Mouse (Mus musculus) cerebellum, adult 2 months (tissue): Measurements from ENCODE around the gene Clic1. TPM values are rescaled to one million over a fixed set of nuclear protein-coding genes. Genes with fewer than 3 reads are reported as not detected.

Source experiments
- DNase-seq, 2 experiments: peaks; one replicate each; pipeline ENCODE4 v3.0.0; 2021
- H3K27ac ChIP-seq: fragments of 200-500 bp; 2 replicates; pipeline ENCODE4 v1.5.1; 2012; ENCODE audit warnings: low read length, control low read depth, inconsistent platforms; ENCODE audit not compliant: insufficient read depth
- H3K27me3 ChIP-seq: fragments of 200-500 bp; 2 replicates; pipeline ENCODE4 v1.6.1; 2012; ENCODE audit warnings: inconsistent platforms, mild to moderate bottlenecking, low read length, moderate library complexity; ENCODE audit not compliant: control insufficient read depth, insufficient read depth
- H3K4me1 ChIP-seq: fragments of 200-500 bp; 2 replicates; pipeline ENCODE4 v1.6.1; 2011; ENCODE audit warnings: low read length; ENCODE audit not compliant: control insufficient read depth, insufficient read depth
- H3K4me3 ChIP-seq: fragments of 200-500 bp; replicated peaks from 2 replicates; pipeline ENCODE3; 2011; ENCODE audit warnings: mild to moderate bottlenecking, low read depth, low read length, control low read depth; ENCODE audit not compliant: insufficient read depth
- CTCF ChIP-seq: fragments of 200-500 bp; IDR thresholded peaks from 2 replicates; pipeline ENCODE4 v1.5.1; 2011; ENCODE audit warnings: low read depth, mild to moderate bottlenecking, control low read depth, low read length, moderate library complexity, borderline replicate concordance; ENCODE audit not compliant: insufficient read depth
- POLR2A ChIP-seq: fragments of 200-500 bp; IDR thresholded peaks from 2 replicates; pipeline ENCODE4 v1.6.1; 2011; ENCODE audit warnings: low read length, control low read depth, borderline replicate concordance; ENCODE audit not compliant: insufficient read depth
- WGBS: fragments of 180-500 bp; shearing (Covaris S2); methylation state at CpG from one replicate; pipeline ENCODE4 v1.1.7; 2018; 5-methylcytosine and 5-hydroxymethylcytosine counted together
- polyA plus RNA-seq: library from polyadenylated mRNA; depleted of rRNA; stranded (reverse); fragments of >200 nt; gene quantifications from 2 replicates; pipeline ENCODE4 v1.2.3, GENCODE M21; 2012

The Clic1 gene
- polyA plus RNA-seq, 1 experiment, result 41.2 TPM

DNA sequence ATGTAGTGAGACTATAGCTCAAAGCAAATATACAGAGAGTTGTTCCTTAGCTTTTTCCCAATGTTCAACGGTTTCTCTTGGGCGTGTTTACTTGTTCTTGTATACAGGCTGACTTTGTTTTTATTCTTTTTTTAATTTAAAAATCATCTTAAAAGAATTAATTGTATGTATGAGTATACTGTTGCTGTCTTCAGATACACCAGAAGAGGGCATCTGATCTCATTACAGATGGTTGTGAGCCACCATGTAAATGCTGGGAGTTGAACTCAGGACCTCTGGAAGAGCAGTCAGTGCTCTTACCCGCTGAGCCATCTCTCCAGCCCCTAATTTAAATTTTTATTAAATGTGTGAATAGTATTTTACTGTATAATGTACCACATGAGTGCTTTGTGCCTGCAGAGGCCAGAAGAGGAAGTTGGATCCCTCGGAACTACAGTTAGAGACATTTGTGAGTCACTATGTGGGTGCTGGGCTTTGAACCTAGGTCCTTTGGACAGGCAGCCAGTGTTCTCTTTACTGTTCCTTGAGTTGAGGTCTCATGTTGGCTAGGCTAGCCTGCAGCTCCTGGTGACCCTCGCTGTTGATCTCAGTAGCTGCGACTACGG is 42.3 kb upstream of the Clic1 start:
- WGBS, result 95% methylated on average over 7 of the region's 7 CpGs
- no peak for TF ChIP-seq POLR2A
- TF ChIP-seq CTCF, result no peak
- Histone ChIP-seq H3K27me3 (no peaks in the 10 kb centered on the region), H3K4me1 (peaks cover 25% of the 10 kb centered on the region), H3K4me3 (no peak overlapping the region), H3K27ac (no peak overlapping the region)
- DNase-seq, result no peak

DNA sequence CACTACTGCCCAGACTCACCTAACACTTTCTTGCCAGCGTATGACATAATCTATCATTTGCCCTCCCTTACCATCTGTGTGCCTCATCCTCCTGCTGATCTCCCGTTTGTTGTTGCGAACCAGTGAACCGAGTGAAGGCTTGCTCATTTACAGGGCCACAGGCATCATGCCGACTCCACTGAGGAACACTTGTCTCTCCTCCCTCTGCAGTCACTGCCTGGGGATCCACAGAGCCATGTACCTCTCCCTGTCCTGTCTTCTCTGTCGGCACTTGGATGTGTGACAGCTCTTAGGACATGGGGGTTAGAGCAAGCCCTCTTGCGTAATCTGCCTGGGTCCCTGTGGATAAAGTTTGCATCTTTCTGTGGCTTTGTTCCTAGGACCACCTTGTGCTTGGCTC is 40.2 kb upstream of the Clic1 start:
- peaks cover 20% of the 10 kb centered on the region for H3K4me1 ChIP-seq
- peak; percentile 46; the same call in 1 of the 2 replicates for TF ChIP-seq POLR2A
- TF ChIP-seq CTCF, result no peak
- WGBS, result 11% methylated on average over 7 of the region's 7 CpGs
- H3K4me3 ChIP-seq, result no peak overlapping the region
- no peaks in the 10 kb centered on the region for H3K27me3 ChIP-seq
- H3K27ac ChIP-seq, result peak overlapping the region; percentile 81
- peak; percentile 82 to 92 for DNase-seq

DNA sequence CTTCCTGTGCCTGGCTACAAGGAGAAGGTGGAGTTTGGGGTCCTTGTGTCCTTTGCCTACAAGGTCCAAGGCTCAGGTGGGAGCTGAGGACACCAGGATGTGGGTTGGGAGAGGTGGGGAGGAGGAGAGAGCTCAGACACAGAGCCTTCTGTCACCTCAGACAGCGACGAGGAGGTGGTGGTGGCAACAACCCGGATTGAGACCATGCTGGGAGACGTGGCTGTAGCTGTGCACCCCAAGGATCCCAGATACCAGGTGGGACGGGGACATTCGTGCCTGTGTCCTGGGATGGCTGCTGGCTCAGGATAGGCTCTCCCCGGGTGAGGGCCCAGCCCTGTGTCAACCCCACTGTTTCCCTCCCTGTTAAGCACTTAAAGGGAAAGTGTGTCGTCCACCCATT is 38.3 kb upstream of the Clic1 start:
- peak overlapping the region; percentile 54; the same call in 1 of the 2 replicates for H3K27ac ChIP-seq
- TF ChIP-seq CTCF (no peak), POLR2A (no peak)
- no peak overlapping the region for H3K4me3 ChIP-seq
- no peaks in the 10 kb centered on the region for H3K27me3 ChIP-seq
- WGBS, result 65% methylated on average over 8 of the region's 8 CpGs
- H3K4me1 ChIP-seq, result peaks cover 33% of the 10 kb centered on the region
- no peak for DNase-seq

DNA sequence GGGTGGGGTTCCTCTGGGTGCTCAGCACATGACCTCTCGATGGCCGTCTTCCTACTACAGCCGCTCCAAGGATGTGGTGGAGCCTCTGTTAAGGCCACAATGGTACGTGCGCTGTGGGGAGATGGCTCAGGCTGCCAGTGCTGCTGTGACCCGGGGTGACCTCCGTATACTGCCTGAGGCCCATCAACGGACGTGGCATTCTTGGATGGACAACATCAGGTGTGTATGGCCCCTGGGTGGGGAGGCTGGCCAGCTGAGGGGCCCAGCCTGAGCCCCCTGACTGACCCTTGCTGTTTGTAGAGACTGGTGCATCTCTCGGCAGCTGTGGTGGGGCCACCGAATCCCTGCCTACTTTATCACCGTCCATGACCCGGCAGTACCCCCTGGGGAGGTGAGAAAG is 37.3 kb upstream of the Clic1 start:
- Histone ChIP-seq H3K27ac (no peak overlapping the region), H3K4me1 (peaks cover 41% of the 10 kb centered on the region), H3K27me3 (no peaks in the 10 kb centered on the region), H3K4me3 (no peak overlapping the region)
- no peak for DNase-seq
- 85% methylated on average over 13 of the region's 13 CpGs for WGBS
- TF ChIP-seq POLR2A (no peak), CTCF (no peak)

DNA sequence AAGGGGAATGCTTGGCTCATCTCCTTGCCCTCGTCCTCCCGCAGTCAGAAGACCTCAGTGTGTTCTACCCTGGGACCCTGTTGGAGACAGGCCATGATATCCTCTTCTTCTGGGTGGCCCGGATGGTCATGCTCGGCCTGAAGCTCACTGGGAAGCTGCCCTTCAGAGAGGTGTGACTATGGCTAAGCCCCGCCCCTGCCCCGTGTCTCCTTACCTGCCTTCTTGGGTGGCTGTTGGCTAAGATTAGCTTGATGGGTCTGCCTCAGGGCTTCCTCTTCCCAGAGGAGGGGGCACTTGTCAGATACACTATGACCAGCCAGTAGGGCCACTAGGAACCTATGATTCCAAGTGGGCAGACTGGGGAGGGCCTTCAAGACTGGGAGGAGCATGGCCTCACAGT is 36.5 kb upstream of the Clic1 start:
- Histone ChIP-seq H3K4me3 (no peak overlapping the region), H3K27me3 (no peaks in the 10 kb centered on the region), H3K27ac (no peak overlapping the region), H3K4me1 (peaks cover 45% of the 10 kb centered on the region)
- TF ChIP-seq POLR2A, result no peak
- no peak for TF ChIP-seq CTCF
- no peak for DNase-seq
- 74% methylated on average over 6 of the region's 6 CpGs for whole genome bisulfite sequencing

DNA sequence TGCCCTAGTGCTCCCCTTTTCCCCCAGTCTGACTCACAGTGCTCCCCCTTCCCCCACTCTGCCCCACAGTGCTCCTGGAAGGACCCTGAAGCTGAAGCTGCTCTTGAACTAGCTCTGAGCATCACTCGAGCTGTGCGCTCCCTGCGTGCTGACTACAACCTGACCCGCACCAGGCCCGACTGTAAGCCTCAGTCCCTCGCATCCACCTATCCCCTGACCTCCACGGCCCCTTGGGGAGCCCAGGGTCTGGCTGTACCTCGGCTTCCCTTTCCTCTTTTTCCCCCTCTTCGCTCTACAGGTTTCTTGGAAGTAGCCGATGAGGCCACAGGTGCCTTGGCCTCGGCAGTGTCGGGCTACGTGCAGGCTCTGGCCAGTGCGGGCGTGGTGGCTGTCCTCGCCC is 34.5 kb upstream of the Clic1 start:
- TF ChIP-seq POLR2A (no peak), CTCF (no peak)
- peak overlapping the region; percentile 91; the same call in 1 of the 2 replicates for H3K27ac ChIP-seq
- H3K4me3 ChIP-seq, result no peak overlapping the region
- H3K27me3 ChIP-seq, result no peaks in the 10 kb centered on the region
- WGBS, result 83% methylated on average over 16 of the region's 16 CpGs
- H3K4me1 ChIP-seq, result peaks cover 47% of the 10 kb centered on the region
- no peak for DNase-seq

DNA sequence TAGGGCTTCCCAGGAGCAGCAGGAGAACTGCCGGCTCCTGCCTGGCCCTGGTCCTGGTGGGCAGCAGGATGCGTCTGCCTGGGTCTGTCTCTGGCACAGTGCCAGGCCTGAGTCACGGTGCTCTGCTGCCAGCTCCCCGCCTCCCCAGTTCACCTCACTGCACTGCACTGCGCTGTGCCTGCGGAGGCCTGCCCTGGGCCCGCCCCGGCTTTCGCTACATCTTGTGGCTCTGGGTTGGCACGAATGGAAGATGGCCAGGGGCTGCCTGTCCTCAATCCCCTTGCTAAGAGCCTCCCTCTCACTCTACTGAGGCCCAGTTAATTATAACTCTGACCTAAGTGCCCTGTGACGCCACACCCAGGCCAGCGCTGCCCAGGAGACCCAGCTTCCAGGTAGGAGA is 33.4 kb upstream of the Clic1 start, which contains the start of gene Vwa7:
Gene Vwa7, plus strand, starts transcription at position 204 of the 400 bp plus-strand sequence.
- peak within 1 kb of the TSS; percentile 91 for H3K27ac ChIP-seq
- H3K27me3 ChIP-seq, result no peaks in the 10 kb centered on the region
- TF ChIP-seq POLR2A (peak; percentile 44; the same call in 1 of the 2 replicates), CTCF (no peak)
- peak; percentile 86 to 88 for DNase-seq
- WGBS, result 6% methylated on average over 12 of the region's 12 CpGs
- peak within 1 kb of the TSS; percentile 48 for H3K4me3 ChIP-seq
- H3K4me1 ChIP-seq, result peaks cover 39% of the 10 kb centered on the region

DNA sequence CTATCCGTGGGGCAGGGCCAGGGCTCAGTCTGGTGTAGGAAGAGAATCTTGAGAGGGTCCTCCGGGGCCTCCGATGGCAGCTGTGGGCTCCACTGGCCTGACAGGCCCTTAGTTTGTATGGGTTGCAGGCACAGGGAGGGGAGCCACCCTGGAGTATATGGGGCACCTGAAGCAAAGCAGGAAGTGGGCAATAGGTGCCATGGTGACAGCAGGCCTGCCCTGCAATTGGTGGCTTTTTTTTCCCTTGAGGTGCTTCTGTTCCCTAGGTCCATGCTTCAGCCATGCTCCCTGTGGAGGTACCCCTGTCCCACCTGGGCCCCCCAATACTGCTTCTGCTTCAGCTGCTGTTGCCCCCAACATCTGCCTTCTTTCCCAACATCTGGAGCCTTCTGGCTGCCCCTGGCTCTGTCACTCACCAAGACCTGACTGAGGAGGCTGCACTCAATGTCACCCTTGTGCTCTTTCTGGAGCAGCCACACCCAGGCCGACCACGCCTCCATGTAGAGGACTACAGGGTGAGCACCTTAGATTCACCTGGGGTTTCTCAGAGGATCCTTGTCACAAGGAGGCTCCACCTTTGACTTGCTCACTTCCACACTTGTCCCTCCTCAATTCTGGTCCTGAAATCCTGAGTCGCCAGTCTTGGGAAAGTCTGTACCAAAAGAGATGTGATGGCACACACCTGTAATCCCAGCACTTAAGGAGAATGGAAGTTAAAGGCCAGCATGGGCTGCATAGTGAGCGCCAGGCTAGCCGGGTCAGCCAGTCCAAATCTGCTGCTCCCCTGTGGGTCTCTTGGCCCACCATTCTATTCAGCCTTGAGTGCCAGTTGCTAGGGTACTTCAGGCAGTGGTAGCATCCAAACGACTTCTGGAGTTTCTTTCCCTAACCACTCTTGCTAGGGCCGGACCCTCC is 32.7 kb upstream of the Clic1 start:
- no peaks in the 10 kb centered on the region for H3K27me3 ChIP-seq
- TF ChIP-seq POLR2A, result no peak
- TF ChIP-seq CTCF, result no peak
- peak in 1 of 2 experiments; percentile 47 for DNase-seq
- H3K27ac ChIP-seq, result peak overlapping the region; percentile 91
- peak overlapping the region; percentile 48 for H3K4me3 ChIP-seq
- WGBS, result 37% methylated on average over 10 of the region's 10 CpGs
- H3K4me1 ChIP-seq, result peaks cover 39% of the 10 kb centered on the region
